Mouse (Mus musculus): ENCODE measurements around the gene Inppl1. TPM values are rescaled to one million over a fixed set of nuclear protein-coding genes. Genes with fewer than 3 reads are reported as not detected.

Gene Inppl1
- polyA plus RNA-seq, 1 experiment from 2014 or later, result 27.2 TPM

DNA sequence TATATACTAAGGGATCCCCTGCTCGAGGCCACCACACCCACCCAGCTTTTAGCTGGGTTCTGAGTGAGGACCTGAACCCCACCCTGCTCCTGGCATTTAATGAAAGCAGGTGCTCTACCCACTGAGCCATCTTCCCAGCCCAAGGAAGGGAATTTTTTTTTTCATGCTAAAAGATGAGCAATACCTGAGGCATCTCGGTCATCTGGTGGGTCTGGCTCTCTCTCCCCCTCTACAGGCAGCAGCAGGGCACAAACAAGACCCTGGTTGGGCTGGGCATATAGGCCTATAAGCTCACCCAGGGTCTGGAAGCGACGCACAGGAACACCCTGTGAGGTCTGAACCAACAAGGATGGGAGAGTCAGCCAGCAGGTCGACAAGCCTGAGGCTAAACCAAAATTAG, 4.7 kb downstream of the Inppl1 start:
- ATAC-seq, result no peak
- no peaks in the 10 kb centered on the region for H3K27me3 ChIP-seq (replicated peaks; ENCODE audit: control insufficient read depth, insufficient read depth, low read length)
- H3K4me1 ChIP-seq (ENCODE audit: control insufficient read depth, insufficient read depth, low read length), result peaks cover 20% of the 10 kb centered on the region
- 63% methylated on average over 5 of the region's 5 CpGs for WGBS
- no peak overlapping the region for H3K4me3 ChIP-seq (ENCODE audit: low read length)
- H3K9me3 ChIP-seq (ENCODE audit: control insufficient read depth, low read length), result no peaks in the 10 kb centered on the region
- H3K36me3 ChIP-seq (ENCODE audit: control insufficient read depth, insufficient read depth, low read length), result peaks cover 44% of the 10 kb centered on the region
- H3K27ac ChIP-seq (ENCODE audit: low read length), result no peak overlapping the region
- H3K4me2 ChIP-seq (ENCODE audit: low read depth, low read length), result no peak overlapping the region
- no peak overlapping the region for H3K9ac ChIP-seq (ENCODE audit: low read depth, low read length)

DNA sequence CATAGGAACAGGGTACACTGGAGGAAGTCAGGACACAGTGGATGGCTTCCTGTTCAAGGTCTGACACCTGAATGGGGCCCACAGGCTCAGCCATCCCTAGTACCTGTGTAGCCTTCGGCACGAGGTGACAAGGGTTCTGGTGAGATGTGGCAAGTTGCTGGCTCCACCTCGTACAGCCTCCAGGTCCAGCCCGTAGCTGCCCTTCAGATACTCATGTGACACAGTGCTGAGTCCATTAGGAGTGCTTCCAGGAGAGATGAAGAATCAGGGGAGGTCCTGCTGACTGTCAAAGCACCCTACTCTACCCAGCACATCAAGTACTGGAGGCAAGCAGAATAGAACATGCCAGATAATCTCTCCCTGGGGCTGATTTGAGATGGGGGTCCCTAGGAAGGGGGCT, 5.7 kb downstream of the Inppl1 start:
- Histone ChIP-seq H3K27ac (ENCODE audit: low read length) (no peak overlapping the region), H3K9me3 (ENCODE audit: control insufficient read depth, low read length) (no peaks in the 10 kb centered on the region), H3K4me2 (ENCODE audit: low read depth, low read length) (no peak overlapping the region), H3K36me3 (ENCODE audit: control insufficient read depth, insufficient read depth, low read length) (peaks cover 50% of the 10 kb centered on the region), H3K9ac (ENCODE audit: low read depth, low read length) (no peak overlapping the region), H3K4me1 (ENCODE audit: control insufficient read depth, insufficient read depth, low read length) (peaks cover 20% of the 10 kb centered on the region), H3K27me3 (replicated peaks; ENCODE audit: control insufficient read depth, insufficient read depth, low read length) (no peaks in the 10 kb centered on the region), H3K4me3 (ENCODE audit: low read length) (no peak overlapping the region)
- 91% methylated on average over 4 of the region's 4 CpGs for WGBS
- ATAC-seq, result no peak

DNA sequence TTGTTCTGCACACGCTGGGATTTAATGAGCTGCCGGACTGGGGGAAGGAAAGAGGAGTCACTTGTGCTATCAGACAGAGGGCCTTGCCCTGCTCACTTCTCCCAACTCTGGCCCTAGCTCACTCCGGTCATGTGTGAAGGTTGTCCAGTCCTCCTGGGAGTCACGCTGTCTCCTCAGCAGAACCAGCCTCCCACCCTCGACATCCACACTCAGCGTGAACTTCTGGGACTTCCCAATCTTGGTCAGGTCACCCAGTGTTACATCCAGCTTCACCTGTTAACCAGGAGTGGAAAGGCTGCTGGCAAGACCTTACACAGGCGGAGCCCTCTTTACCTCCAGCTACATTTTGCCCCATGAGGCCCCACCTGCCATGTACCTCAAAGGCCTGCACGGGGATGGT, 6.6 kb downstream of the Inppl1 start:
- Histone ChIP-seq H3K9ac (ENCODE audit: low read depth, low read length) (no peak overlapping the region), H3K9me3 (ENCODE audit: control insufficient read depth, low read length) (no peaks in the 10 kb centered on the region), H3K27me3 (replicated peaks; ENCODE audit: control insufficient read depth, insufficient read depth, low read length) (no peaks in the 10 kb centered on the region), H3K4me1 (ENCODE audit: control insufficient read depth, insufficient read depth, low read length) (peaks cover 20% of the 10 kb centered on the region), H3K27ac (ENCODE audit: low read length) (no peak overlapping the region), H3K4me3 (ENCODE audit: low read length) (no peak overlapping the region), H3K4me2 (ENCODE audit: low read depth, low read length) (no peak overlapping the region), H3K36me3 (ENCODE audit: control insufficient read depth, insufficient read depth, low read length) (peaks cover 55% of the 10 kb centered on the region)
- no peak for ATAC-seq
- 97% methylated on average over 8 of the region's 8 CpGs for WGBS

- Histone ChIP-seq H3K4me1 (ENCODE audit: control insufficient read depth, insufficient read depth, low read length) (peaks cover 12% of the 10 kb centered on the region), H3K27ac (ENCODE audit: low read length) (no peak overlapping the region), H3K9me3 (ENCODE audit: control insufficient read depth, low read length) (no peaks in the 10 kb centered on the region), H3K4me3 (ENCODE audit: low read length) (no peak overlapping the region), H3K4me2 (ENCODE audit: low read depth, low read length) (no peak overlapping the region), H3K27me3 (replicated peaks; ENCODE audit: control insufficient read depth, insufficient read depth, low read length) (no peaks in the 10 kb centered on the region), H3K9ac (ENCODE audit: low read depth, low read length) (no peak overlapping the region), H3K36me3 (ENCODE audit: control insufficient read depth, insufficient read depth, low read length) (peaks cover 58% of the 10 kb centered on the region)
- no peak for ATAC-seq
- WGBS, result 100% methylated on average over 3 of the region's 3 CpGs
Measured at GRCm38 (mm10) chr7:101830373-101830772, 7.7 kb downstream of the Inppl1 start.

- Histone ChIP-seq H3K9ac (ENCODE audit: low read depth, low read length) (no peak overlapping the region; the same call in 1 of the 2 replicates), H3K36me3 (ENCODE audit: control insufficient read depth, insufficient read depth, low read length) (peaks cover 18% of the 10 kb centered on the region), H3K4me2 (ENCODE audit: low read depth, low read length) (no peak overlapping the region), H3K27me3 (replicated peaks; ENCODE audit: control insufficient read depth, insufficient read depth, low read length) (peaks cover 24% of the 10 kb centered on the region), H3K4me1 (ENCODE audit: control insufficient read depth, insufficient read depth, low read length) (peaks cover 17% of the 10 kb centered on the region), H3K9me3 (ENCODE audit: control insufficient read depth, low read length) (no peaks in the 10 kb centered on the region), H3K4me3 (ENCODE audit: low read length) (no peak overlapping the region), H3K27ac (ENCODE audit: low read length) (no peak overlapping the region)
- ATAC-seq, result no peak
- 84% methylated on average over 18 of the region's 18 CpGs for WGBS
Measured at GRCm38 (mm10) chr7:101823758-101824630, 14.0 kb downstream of the Inppl1 start.

GRCm38 (mm10) chr7:101822836-101823757, 14.9 kb downstream of the Inppl1 start:
- Histone ChIP-seq H3K9me3 (ENCODE audit: control insufficient read depth, low read length) (no peaks in the 10 kb centered on the region), H3K27ac (ENCODE audit: low read length) (no peak overlapping the region), H3K4me2 (ENCODE audit: low read depth, low read length) (no peak overlapping the region), H3K4me1 (ENCODE audit: control insufficient read depth, insufficient read depth, low read length) (peaks cover 22% of the 10 kb centered on the region), H3K4me3 (ENCODE audit: low read length) (no peak overlapping the region), H3K36me3 (ENCODE audit: control insufficient read depth, insufficient read depth, low read length) (peaks cover 12% of the 10 kb centered on the region), H3K9ac (ENCODE audit: low read depth, low read length) (no peak overlapping the region), H3K27me3 (replicated peaks; ENCODE audit: control insufficient read depth, insufficient read depth, low read length) (peaks cover 33% of the 10 kb centered on the region)
- ATAC-seq, result peak; percentile 15; the same call in 1 of the 2 replicates
- WGBS, result 45% methylated on average over 32 of the region's 32 CpGs

DNA sequence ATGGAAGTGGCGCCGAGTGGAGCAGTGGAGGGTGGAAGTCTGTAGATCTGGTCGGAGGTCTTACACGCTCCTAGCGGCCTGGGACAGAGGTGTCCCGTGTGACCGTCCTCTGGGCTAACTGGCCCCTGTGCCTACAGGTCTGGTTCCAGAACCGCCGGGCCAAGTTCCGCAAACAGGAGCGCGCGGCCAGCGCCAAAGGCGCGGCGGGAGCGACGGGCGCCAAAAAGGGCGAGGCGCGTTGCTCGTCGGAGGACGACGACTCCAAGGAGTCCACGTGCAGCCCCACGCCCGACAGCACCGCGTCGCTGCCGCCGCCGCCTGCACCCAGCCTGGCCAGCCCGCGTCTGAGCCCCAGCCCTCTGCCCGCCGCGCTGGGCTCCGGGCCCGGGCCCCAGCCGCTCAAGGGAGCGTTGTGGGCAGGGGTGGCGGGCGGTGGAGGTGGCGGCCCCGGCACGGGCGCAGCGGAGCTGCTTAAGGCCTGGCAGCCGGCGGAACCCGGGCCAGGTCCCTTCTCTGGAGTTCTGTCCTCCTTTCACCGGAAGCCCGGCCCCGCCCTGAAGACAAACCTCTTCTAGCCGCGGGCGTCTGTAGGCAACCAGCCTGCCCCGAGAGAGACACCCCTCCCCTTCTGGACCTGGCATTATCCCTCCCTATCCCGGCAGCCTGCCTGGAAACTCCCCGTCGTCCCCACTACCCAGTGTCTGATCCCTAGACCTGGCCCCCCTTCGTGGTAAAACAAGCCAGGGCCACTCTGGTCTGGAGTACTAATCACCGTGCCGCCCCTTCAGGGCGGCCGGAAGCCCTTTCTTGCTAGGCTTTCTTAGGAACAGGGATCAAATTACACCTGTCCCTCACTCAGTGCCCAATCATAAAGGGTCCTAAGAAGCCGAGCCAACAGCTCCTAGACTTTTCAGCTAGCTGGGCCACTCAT, 16.2 kb downstream of the Inppl1 start:
- Histone ChIP-seq H3K4me2 (ENCODE audit: low read depth, low read length) (peak overlapping the region; percentile 97), H3K36me3 (ENCODE audit: control insufficient read depth, insufficient read depth, low read length) (peaks cover 6% of the 10 kb centered on the region), H3K9ac (ENCODE audit: low read depth, low read length) (peak overlapping the region; percentile 80), H3K27me3 (replicated peaks; ENCODE audit: control insufficient read depth, insufficient read depth, low read length) (peaks cover 46% of the 10 kb centered on the region), H3K4me3 (ENCODE audit: low read length) (peak overlapping the region; percentile 56), H3K4me1 (ENCODE audit: control insufficient read depth, insufficient read depth, low read length) (peaks cover 28% of the 10 kb centered on the region), H3K27ac (ENCODE audit: low read length) (no peak overlapping the region), H3K9me3 (ENCODE audit: control insufficient read depth, low read length) (no peaks in the 10 kb centered on the region)
- 1% methylated on average over 70 of the region's 71 CpGs for WGBS
- peak; percentile 74 for ATAC-seq

- Histone ChIP-seq H3K27me3 (replicated peaks; ENCODE audit: control insufficient read depth, insufficient read depth, low read length) (peaks cover 51% of the 10 kb centered on the region), H3K4me1 (ENCODE audit: control insufficient read depth, insufficient read depth, low read length) (peaks cover 28% of the 10 kb centered on the region), H3K36me3 (ENCODE audit: control insufficient read depth, insufficient read depth, low read length) (no peaks in the 10 kb centered on the region; the same call in none of the 2 replicates), H3K9ac (ENCODE audit: low read depth, low read length) (peak overlapping the region; percentile 45; the same call in 1 of the 2 replicates), H3K27ac (ENCODE audit: low read length) (no peak overlapping the region), H3K9me3 (ENCODE audit: control insufficient read depth, low read length) (no peaks in the 10 kb centered on the region), H3K4me3 (ENCODE audit: low read length) (peak overlapping the region; percentile 56), H3K4me2 (ENCODE audit: low read depth, low read length) (peak overlapping the region; percentile 97)
- ATAC-seq, result no peak
- WGBS, result 4% methylated on average over 35 of the region's 35 CpGs
Measured at GRCm38 (mm10) chr7:101820295-101821030, 17.6 kb downstream of the Inppl1 start.

Measured in intestine, embryonic 16.5 days (tissue).